Mouse (Mus musculus) brain, embryonic 14.5 days (tissue): ENCODE results near the gene Chmp3.

Experiments used
- CTCF ChIP-seq: fragments of 200-500 bp; IDR thresholded peaks from 2 replicates; pipeline ENCODE4 v1.5.1; 2012; ENCODE audit warnings: inconsistent platforms, mild to moderate bottlenecking, moderate library complexity, borderline replicate concordance; ENCODE audit not compliant: insufficient read depth, insufficient read length; ENCODE audit errors: extremely low read depth
- POLR2A ChIP-seq: fragments of 200-500 bp; IDR thresholded peaks from 2 replicates; pipeline ENCODE4 v1.6.1; 2012; ENCODE audit warnings: mild to moderate bottlenecking, inconsistent platforms, borderline replicate concordance; ENCODE audit not compliant: poor library complexity, insufficient read depth, insufficient read length, severe bottlenecking; ENCODE audit errors: extremely low read depth

- TF ChIP-seq CTCF (no peak), POLR2A (no peak)
These were observed 39.6 kb downstream of the Chmp3 start for GRCm38 (mm10) chr6:71583198-71583597.
